Mouse (Mus musculus) small intestine, adult 2 months (tissue): ENCODE data around the gene Slc16a11.

Source experiments
- CTCF ChIP-seq: fragments of 200-500 bp; IDR thresholded peaks from 2 replicates; pipeline ENCODE4 v1.5.1; 2012; ENCODE audit warnings: low read depth, mild to moderate bottlenecking, control low read depth, inconsistent platforms, low read length, moderate library complexity, mixed read lengths; ENCODE audit not compliant: insufficient replicate concordance, insufficient read length; ENCODE audit errors: extremely low read depth
- POLR2A ChIP-seq: fragments of 200-500 bp; IDR thresholded peaks from 2 replicates; pipeline ENCODE4 v1.6.1; 2012; ENCODE audit warnings: low read depth, mild to moderate bottlenecking, control low read depth, inconsistent platforms, low read length, moderate library complexity

DNA sequence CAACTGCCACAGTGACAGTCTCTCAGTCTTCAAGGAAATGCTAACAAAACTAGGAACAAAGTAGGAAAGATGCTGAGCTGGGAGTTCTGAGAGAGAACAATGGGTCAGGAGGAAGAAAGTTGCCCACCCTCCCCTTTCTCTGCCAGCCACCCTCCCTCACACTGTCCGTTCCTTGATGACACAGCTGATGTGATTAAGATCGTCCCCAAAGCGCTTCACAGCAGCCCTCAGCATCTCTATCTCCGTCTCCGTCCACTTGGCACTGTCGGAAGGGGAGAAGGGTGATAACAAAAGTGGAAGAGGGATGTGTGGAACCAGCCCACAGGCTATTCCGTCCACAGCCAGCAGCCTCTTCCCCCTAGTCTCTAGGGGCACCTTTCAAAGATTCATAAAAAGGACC lies 24.2 kb downstream of the Slc16a11 start:
- TF ChIP-seq POLR2A = no peak
- no peak for TF ChIP-seq CTCF
